Comparison of ENCODE assay signal across 9 mouse cellular contexts in genomic region chr6:127454809-127455208, GRCm38 (mm10). TPM values are rescaled to one million over a fixed set of nuclear protein-coding genes. Genes with fewer than 3 reads are reported as not detected.
DNase-seq lines count a peak whose midpoint lies in the region; ATAC-seq and TF ChIP-seq lines count a peak whose summit lies in the region.
"Had no signal": no experiment of that assay in that cellular context is flagged by ENCODE, and none has a peak within 500 bp of the region (broad histone marks: within the 10 kb centered on the region; RNA-seq: fewer than 3 reads in every experiment).

No protein-coding gene starts in this region.

- H3K4me3 ChIP-seq in intestine, postnatal 0 days (ENCODE audit: low read depth, low read length) = no peak overlapping the region
- H3K4me3 ChIP-seq in intestine, embryonic 15.5 days (replicated peaks) = no peak overlapping the region
- H3K4me3 ChIP-seq in embryonic facial prominence, embryonic 14.5 days (ENCODE audit: low read depth, low read length) = peak overlapping the region; percentile 61
- H3K4me3 ChIP-seq in hindbrain, embryonic 12.5 days = peak overlapping the region; percentile 75
- H3K4me3 ChIP-seq in midbrain, embryonic 10.5 days = peak overlapping the region; percentile 66

- WGBS in intestine, postnatal 0 days = 77% methylated on average over 6 of the region's 6 CpGs
- WGBS in intestine, embryonic 15.5 days = 80% methylated on average over 6 of the region's 6 CpGs
- 75% methylated on average over 6 of the region's 6 CpGs for WGBS in embryonic facial prominence, embryonic 14.5 days
- 89% methylated on average over 6 of the region's 6 CpGs for WGBS in hindbrain, embryonic 12.5 days
- WGBS in midbrain, embryonic 10.5 days = 93% methylated on average over 6 of the region's 6 CpGs

- no peak overlapping the region for H3K9ac ChIP-seq in intestine, postnatal 0 days (ENCODE audit: low read depth, low read length)
- H3K9ac ChIP-seq in intestine, embryonic 15.5 days = no peak overlapping the region
- no peak overlapping the region for H3K9ac ChIP-seq in embryonic facial prominence, embryonic 14.5 days (ENCODE audit: low read depth, low read length)
- H3K9ac ChIP-seq in hindbrain, embryonic 12.5 days = peak overlapping the region; percentile 79; the same call in 1 of the 2 replicates

- H3K36me3 ChIP-seq in intestine, postnatal 0 days (ENCODE audit: control insufficient read depth, insufficient read depth) = no peaks in the 10 kb centered on the region
- H3K36me3 ChIP-seq in intestine, embryonic 15.5 days = no peaks in the 10 kb centered on the region
- no peaks in the 10 kb centered on the region for H3K36me3 ChIP-seq in embryonic facial prominence, embryonic 14.5 days (ENCODE audit: control insufficient read depth, insufficient read depth, low read length)
- no peaks in the 10 kb centered on the region for H3K36me3 ChIP-seq in hindbrain, embryonic 12.5 days
- H3K36me3 ChIP-seq in midbrain, embryonic 10.5 days = peaks cover 5% of the 10 kb centered on the region

- no peak for TF ChIP-seq CTCF in intestine, postnatal 0 days (IDR thresholded peaks at IDR 0.05; ENCODE audit: low read depth)

- H3K27ac ChIP-seq in intestine, postnatal 0 days (ENCODE audit: low read depth, low read length) = no peak overlapping the region
- no peak overlapping the region for H3K27ac ChIP-seq in intestine, embryonic 15.5 days
- H3K27ac ChIP-seq in embryonic facial prominence, embryonic 14.5 days (replicated peaks; ENCODE audit: low read depth, low read length) = no peak overlapping the region
- no peak overlapping the region for H3K27ac ChIP-seq in hindbrain, embryonic 12.5 days
- no peak overlapping the region for H3K27ac ChIP-seq in midbrain, embryonic 10.5 days (replicated peaks)

- no peak for DNase-seq in embryonic facial prominence, embryonic 14.5 days (ENCODE audit: low spot score)
- no peak for DNase-seq in midbrain, embryonic 10.5 days (ENCODE audit: low spot score)
- DNase-seq in frontal cortex, adult 2 months (ENCODE audit: extremely low spot score in 1 of 2, low spot score in 1 of 2) = no peak
- DNase-seq in left cerebral cortex, adult 8-10 months (ENCODE audit: low spot score in 2 of 2) = no peak
- DNase-seq: adrenal gland, postnatal 25 days had no signal

- no peak for ATAC-seq in intestine, postnatal 0 days
- no peak for ATAC-seq in intestine, embryonic 15.5 days
- no peak for ATAC-seq in embryonic facial prominence, embryonic 14.5 days (ENCODE audit: low read depth)
- no peak for ATAC-seq in hindbrain, embryonic 12.5 days (ENCODE audit: low FRiP score)
- no peak for ATAC-seq in activated CD4-positive, CD25-positive, alpha-beta regulatory T cell, adult 4 months

- no peaks in the 10 kb centered on the region for H3K27me3 ChIP-seq in intestine, postnatal 0 days (replicated peaks; ENCODE audit: control insufficient read depth, insufficient read depth, low read length)
- H3K27me3 ChIP-seq in intestine, embryonic 15.5 days (replicated peaks) = no peaks in the 10 kb centered on the region
- H3K27me3 ChIP-seq in embryonic facial prominence, embryonic 14.5 days (replicated peaks; ENCODE audit: control insufficient read depth, insufficient read depth, low read length) = peaks cover 4% of the 10 kb centered on the region; the same call in 1 of the 2 replicates
- no peaks in the 10 kb centered on the region for H3K27me3 ChIP-seq in hindbrain, embryonic 12.5 days
- H3K27me3 ChIP-seq in midbrain, embryonic 10.5 days (ENCODE audit: low read depth, poor library complexity, severe bottlenecking) = no peaks in the 10 kb centered on the region

- H3K4me2 ChIP-seq in intestine, postnatal 0 days (replicated peaks; ENCODE audit: low read depth) = peak overlapping the region; percentile 81; the same call in 1 of the 2 replicates
- H3K4me2 ChIP-seq in intestine, embryonic 15.5 days (replicated peaks) = no peak overlapping the region
- peak overlapping the region; percentile 59 for H3K4me2 ChIP-seq in embryonic facial prominence, embryonic 14.5 days (ENCODE audit: low read depth, low read length)
- peak overlapping the region; percentile 55 for H3K4me2 ChIP-seq in hindbrain, embryonic 12.5 days (replicated peaks)

- no peaks in the 10 kb centered on the region for H3K9me3 ChIP-seq in intestine, postnatal 0 days (ENCODE audit: control insufficient read depth)
- no peaks in the 10 kb centered on the region for H3K9me3 ChIP-seq in intestine, embryonic 15.5 days
- no peaks in the 10 kb centered on the region for H3K9me3 ChIP-seq in embryonic facial prominence, embryonic 14.5 days (ENCODE audit: control insufficient read depth, low read length)
- no peaks in the 10 kb centered on the region for H3K9me3 ChIP-seq in hindbrain, embryonic 12.5 days (replicated peaks)
- H3K9me3 ChIP-seq in midbrain, embryonic 10.5 days (replicated peaks) = no peaks in the 10 kb centered on the region

- H3K4me1 ChIP-seq in intestine, postnatal 0 days (replicated peaks; ENCODE audit: control insufficient read depth, insufficient read depth, low read length) = 0 out of 2 replicates have a peak, but pooled peaks cover 8% of the 10 kb centered on the region
- 0 out of 2 replicates have a peak, but pooled peaks cover 3% of the 10 kb centered on the region for H3K4me1 ChIP-seq in intestine, embryonic 15.5 days (replicated peaks)
- H3K4me1 ChIP-seq in embryonic facial prominence, embryonic 14.5 days (ENCODE audit: control insufficient read depth, insufficient read depth, low read length) = peaks cover 6% of the 10 kb centered on the region
- peaks cover 16% of the 10 kb centered on the region for H3K4me1 ChIP-seq in hindbrain, embryonic 12.5 days
- H3K4me1 ChIP-seq in midbrain, embryonic 10.5 days = peaks cover 32% of the 10 kb centered on the region

RNA-seq across cellular contexts. Expression of gene Parp11, which starts 8.2 kb away (rescaled TPM):
- 8.0 and 8.7 TPM in 2 replicates for polyA plus RNA-seq in intestine, postnatal 0 days (2015; fragmentation: Nextera tagmentation; extraction: Ambion mirVana)
- polyA plus RNA-seq in intestine, embryonic 15.5 days (2015; fragmentation: Nextera tagmentation; extraction: Ambion mirVana) = 19.3 and 20.6 TPM in 2 replicates
- 26.9 and 28.4 TPM in 2 replicates for polyA plus RNA-seq in embryonic facial prominence, embryonic 14.5 days (2014; fragmentation: Nextera tagmentation; extraction: Ambion mirVana)
- polyA plus RNA-seq in hindbrain, embryonic 12.5 days (2016; fragmentation: Nextera tagmentation; extraction: Ambion mirVana) = 58.8 and 64.7 TPM in 2 replicates
- polyA plus RNA-seq in midbrain, embryonic 10.5 days (2016; fragmentation: Nextera tagmentation; extraction: Ambion mirVana) = 39.0 and 48.4 TPM in 2 replicates
- 30.9 and 32.0 TPM in 2 replicates for polyA plus RNA-seq in frontal cortex, adult 2 months (2012; rRNA removed)
- 10 to 100 TPM; 26.2 to 39.0 (median 35.6) TPM for total RNA-seq in left cerebral cortex, adult 8-10 months (2022)
- polyA plus RNA-seq in activated CD4-positive, CD25-positive, alpha-beta regulatory T cell, adult 4 months (2017; shearing (Covaris generic)) = 10 to 100 TPM; 51.0 to 52.1 TPM

Comparison
In these comparisons a context has a peak if more than half of its experiments do, and no peak if none do; other contexts are left out.
1. H3K4me3 ChIP-seq: peak in embryonic facial prominence, embryonic 14.5 days (single experiment), hindbrain, embryonic 12.5 days (single experiment) and midbrain, embryonic 10.5 days (single experiment); none in intestine, postnatal 0 days (single experiment) and intestine, embryonic 15.5 days (single experiment).